Mouse (Mus musculus) small intestine, adult 2 months (tissue): ENCODE results near the gene Guca1b. TPM values are rescaled to one million over a fixed set of nuclear protein-coding genes. Genes with fewer than 3 reads are reported as not detected.

Experiments used
- H3K27ac ChIP-seq: fragments of 200-500 bp; 2 replicates; pipeline ENCODE4 v1.5.1; 2012; ENCODE audit warnings: low read depth, low read length, control low read depth, inconsistent platforms; ENCODE audit not compliant: insufficient read depth
- H3K27me3 ChIP-seq: fragments of 200-500 bp; 2 replicates; pipeline ENCODE4 v1.6.1; 2012; ENCODE audit warnings: mild to moderate bottlenecking, moderate library complexity, low read length, inconsistent platforms; ENCODE audit not compliant: control insufficient read depth, insufficient read depth
- H3K36me3 ChIP-seq: fragments of 200-500 bp; 2 replicates; pipeline ENCODE4 v1.6.1; 2012; ENCODE audit warnings: mild to moderate bottlenecking, low read length, control low read depth, inconsistent platforms; ENCODE audit not compliant: control insufficient read depth, insufficient read depth
- H3K4me1 ChIP-seq: fragments of 200-500 bp; 2 replicates; pipeline ENCODE4 v1.6.1; 2012; ENCODE audit warnings: low read length, inconsistent platforms, mixed read lengths; ENCODE audit not compliant: control insufficient read depth, insufficient read depth, insufficient read length
- H3K4me3 ChIP-seq: fragments of 200-500 bp; 2 replicates; pipeline ENCODE4 v1.5.1; 2012; ENCODE audit warnings: low read depth, mild to moderate bottlenecking, control low read depth, inconsistent platforms, low read length, moderate library complexity
- CTCF ChIP-seq: fragments of 200-500 bp; IDR thresholded peaks from 2 replicates; pipeline ENCODE4 v1.5.1; 2012; ENCODE audit warnings: low read depth, mild to moderate bottlenecking, control low read depth, inconsistent platforms, low read length, moderate library complexity, mixed read lengths; ENCODE audit not compliant: insufficient replicate concordance, insufficient read length; ENCODE audit errors: extremely low read depth
- POLR2A ChIP-seq: fragments of 200-500 bp; IDR thresholded peaks from 2 replicates; pipeline ENCODE4 v1.6.1; 2012; ENCODE audit warnings: low read depth, mild to moderate bottlenecking, control low read depth, inconsistent platforms, low read length, moderate library complexity
- WGBS: fragments of 180-500 bp; shearing (Covaris S2); methylation state at CpG from one replicate; pipeline ENCODE4 v1.1.7; 2018; 5-methylcytosine and 5-hydroxymethylcytosine counted together
- polyA plus RNA-seq: library from polyadenylated mRNA; depleted of rRNA; stranded (reverse); fragments of >200 nt; gene quantifications from 2 replicates; pipeline ENCODE4 v1.2.3, GENCODE M21; 2012

The Guca1b gene
- polyA plus RNA-seq, 1 experiment, result 0.56 TPM

DNA sequence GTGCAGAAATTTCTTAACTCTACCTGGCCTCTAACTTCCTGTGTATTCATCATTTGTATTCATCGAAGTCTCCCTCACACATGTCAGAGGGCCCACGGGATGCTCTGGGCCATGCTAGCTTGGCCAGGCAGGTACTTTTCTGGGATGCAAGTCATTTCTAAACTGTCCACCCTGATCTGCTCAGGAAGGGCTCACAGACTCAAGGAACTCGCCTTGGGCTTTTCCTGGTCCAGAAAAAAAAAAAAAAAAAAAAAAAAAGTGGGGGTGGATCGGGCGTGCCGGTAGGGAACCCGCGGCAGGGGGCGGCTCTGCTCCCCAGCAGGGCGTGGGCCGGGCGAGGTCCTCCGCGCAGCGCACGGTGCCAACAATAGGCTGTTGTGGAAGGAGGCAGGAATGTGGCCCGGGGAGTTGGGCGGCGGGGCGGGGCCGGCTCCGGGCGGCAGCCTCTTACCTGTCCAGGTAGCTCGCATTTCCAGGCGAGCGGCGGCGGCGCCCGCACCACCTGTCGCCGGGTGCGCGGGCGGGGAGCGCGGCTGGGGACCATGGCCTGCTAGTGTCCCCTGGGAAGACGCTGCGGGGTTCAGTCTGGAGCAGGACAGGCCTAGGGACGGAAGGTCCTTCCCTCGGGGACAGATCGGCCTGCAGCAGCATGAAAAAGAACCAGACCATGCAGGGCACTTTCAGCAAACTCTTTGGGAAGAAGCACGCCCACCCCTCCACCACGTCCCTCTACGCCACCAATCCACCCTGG lies 51.1 kb downstream of the Guca1b start, which contains the start of gene AI661453:
AI661453 (plus strand) TSS at position 460 of the 751 bp plus-strand sequence.
- Histone ChIP-seq H3K4me1 (peaks cover 21% of the 10 kb centered on the region), H3K27ac (peak within 1 kb of the TSS; percentile 95), H3K4me3 (peak within 1 kb of the TSS; percentile 77), H3K36me3 (no peaks in the 10 kb centered on the region), H3K27me3 (no peaks in the 10 kb centered on the region)
- TF ChIP-seq POLR2A, result peak; percentile 92
- no peak for TF ChIP-seq CTCF
- whole genome bisulfite sequencing, result 1% methylated on average over 42 of the region's 45 CpGs

DNA sequence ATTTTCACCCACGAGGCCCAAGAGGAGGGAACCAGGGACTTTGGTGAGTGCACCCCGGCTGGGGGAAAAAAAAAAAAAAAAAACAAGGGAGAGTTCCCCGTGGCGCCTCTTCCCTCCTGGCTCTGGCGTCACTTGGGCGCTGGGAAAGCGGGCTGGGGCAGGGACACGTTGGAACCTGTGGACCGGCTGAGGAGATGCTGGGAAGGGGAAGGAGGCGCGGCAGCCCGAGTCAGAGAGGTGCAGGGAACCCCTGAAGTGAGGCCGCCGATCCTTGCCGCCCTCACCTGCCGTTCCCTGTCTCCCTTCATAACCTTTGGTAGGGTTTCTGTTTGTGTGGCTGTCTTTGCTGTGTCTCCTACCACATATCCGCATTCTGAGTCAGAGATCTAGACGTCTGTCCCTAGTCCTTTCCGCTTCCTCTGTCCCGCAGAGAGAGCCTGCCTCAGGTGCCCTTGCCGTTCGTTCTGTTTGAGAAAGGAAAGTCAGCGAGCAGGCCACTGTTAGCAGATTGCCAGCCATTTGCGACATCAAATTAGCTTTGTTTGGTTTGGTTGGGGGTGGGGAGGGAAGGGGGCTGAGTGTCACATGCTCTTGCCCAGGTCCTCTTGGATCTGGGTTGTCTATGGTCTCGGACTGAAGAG lies 51.8 kb downstream of the Guca1b start, which contains the start of gene 1700001C19Rik:
1700001C19Rik (minus strand) TSS at position 470 of the 641 bp plus-strand sequence.
- Histone ChIP-seq H3K27ac (peak within 1 kb of the TSS; percentile 95), H3K27me3 (no peaks in the 10 kb centered on the region), H3K36me3 (0 out of 2 replicates have a peak, but pooled peaks cover under 1% of the 10 kb centered on the region), H3K4me1 (peaks cover 26% of the 10 kb centered on the region), H3K4me3 (peak within 1 kb of the TSS; percentile 77)
- 4% methylated on average over 25 of the region's 25 CpGs for WGBS
- TF ChIP-seq POLR2A, result no peak
- no peak for TF ChIP-seq CTCF

DNA sequence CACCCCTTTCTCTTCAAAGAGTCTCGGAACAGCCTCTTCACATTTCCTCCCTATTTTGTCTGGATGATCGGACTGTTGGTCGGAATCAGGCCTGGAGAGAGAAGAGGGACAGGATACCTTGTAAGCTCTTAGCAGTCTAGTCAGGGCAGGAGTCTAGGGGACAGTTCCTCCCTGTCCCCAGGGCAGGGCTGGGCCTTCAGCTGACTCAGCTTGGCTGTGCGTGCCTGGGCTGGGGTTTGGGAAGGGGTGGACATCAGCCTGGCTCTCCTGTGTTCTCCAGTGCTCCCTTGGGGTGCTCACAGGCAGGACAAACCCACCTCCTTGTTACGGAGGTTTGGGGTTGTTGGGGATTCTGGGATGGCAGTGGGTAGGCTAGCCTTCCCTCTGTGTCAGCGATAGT lies 53.4 kb downstream of the Guca1b start:
- Histone ChIP-seq H3K4me3 (peak overlapping the region; percentile 54), H3K27ac (peak overlapping the region; percentile 95), H3K27me3 (no peaks in the 10 kb centered on the region), H3K36me3 (0 out of 2 replicates have a peak, but pooled peaks cover 1% of the 10 kb centered on the region), H3K4me1 (peaks cover 26% of the 10 kb centered on the region)
- WGBS, result 41% methylated on average over 6 of the region's 6 CpGs
- TF ChIP-seq CTCF (no peak), POLR2A (no peak)

DNA sequence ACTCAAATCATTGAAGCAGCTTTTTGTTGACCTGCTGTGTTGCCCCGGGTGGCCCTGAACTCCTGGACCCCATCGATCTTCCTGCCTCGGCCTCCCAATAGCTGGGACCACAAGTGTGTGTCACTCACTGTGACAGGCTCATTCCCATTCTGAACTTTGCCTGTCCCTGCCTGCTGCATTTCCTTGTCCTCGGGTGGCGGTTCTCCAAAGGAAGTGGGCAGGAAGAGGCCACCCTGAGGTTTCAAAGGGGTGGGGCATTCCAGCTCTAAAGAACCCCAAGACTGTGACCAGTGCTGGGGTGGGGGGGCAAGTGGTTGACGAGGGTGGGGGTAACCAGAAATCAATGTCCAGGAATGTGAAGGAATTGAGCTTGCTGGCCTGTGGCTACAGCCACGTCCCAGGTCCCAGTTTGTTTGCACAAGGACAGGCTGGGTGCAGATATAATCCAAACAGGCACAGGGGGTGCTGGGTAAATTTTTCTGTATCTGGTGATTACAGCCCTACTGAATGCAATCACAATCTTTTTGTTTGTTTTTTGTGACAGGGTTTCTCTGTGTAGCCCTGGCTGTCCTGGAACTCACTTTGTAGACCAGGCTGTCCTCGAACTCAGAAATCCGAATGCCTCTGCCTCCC lies 54.3 kb downstream of the Guca1b start:
- Histone ChIP-seq H3K36me3 (0 out of 2 replicates have a peak, but pooled peaks cover 1% of the 10 kb centered on the region), H3K4me1 (peaks cover 26% of the 10 kb centered on the region), H3K27me3 (no peaks in the 10 kb centered on the region), H3K27ac (peak overlapping the region; percentile 95), H3K4me3 (no peak overlapping the region; the same call in 1 of the 2 replicates)
- TF ChIP-seq CTCF, result no peak
- no peak; the same call in 1 of the 2 replicates for TF ChIP-seq POLR2A
- WGBS, result 18% methylated on average over 9 of the region's 9 CpGs

DNA sequence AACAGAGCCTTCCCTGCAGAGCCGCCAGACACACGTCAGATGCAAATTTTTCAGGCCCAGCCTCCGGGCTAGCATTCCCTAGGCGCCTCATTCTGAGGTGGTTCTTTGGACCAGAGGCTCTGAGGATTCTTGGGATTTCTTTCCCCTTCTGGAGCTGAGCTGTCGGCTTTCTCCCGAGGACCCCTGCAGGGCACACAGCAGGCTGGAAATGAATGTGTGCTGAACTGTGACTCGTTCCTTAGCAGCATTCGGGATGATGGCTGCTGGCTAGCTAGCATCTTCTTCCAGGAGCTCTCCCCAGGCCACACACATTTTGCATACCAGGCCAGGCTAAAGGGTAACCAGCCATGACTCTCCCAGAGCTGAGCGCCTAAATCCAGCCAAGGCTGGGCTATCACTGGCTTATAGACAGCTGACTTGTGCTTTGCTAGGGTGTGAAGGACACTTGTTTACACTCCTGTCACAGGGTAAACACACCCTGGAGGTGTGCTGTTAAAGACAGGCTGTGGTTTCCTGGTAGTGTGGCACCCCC lies 55.2 kb downstream of the Guca1b start:
- WGBS, result 48% methylated on average over 9 of the region's 9 CpGs
- H3K27ac ChIP-seq, result peak overlapping the region; percentile 95
- H3K27me3 ChIP-seq, result no peaks in the 10 kb centered on the region
- 0 out of 2 replicates have a peak, but pooled peaks cover 1% of the 10 kb centered on the region for H3K36me3 ChIP-seq
- no peak overlapping the region for H3K4me3 ChIP-seq
- TF ChIP-seq CTCF (no peak), POLR2A (no peak)
- H3K4me1 ChIP-seq, result peaks cover 32% of the 10 kb centered on the region

DNA sequence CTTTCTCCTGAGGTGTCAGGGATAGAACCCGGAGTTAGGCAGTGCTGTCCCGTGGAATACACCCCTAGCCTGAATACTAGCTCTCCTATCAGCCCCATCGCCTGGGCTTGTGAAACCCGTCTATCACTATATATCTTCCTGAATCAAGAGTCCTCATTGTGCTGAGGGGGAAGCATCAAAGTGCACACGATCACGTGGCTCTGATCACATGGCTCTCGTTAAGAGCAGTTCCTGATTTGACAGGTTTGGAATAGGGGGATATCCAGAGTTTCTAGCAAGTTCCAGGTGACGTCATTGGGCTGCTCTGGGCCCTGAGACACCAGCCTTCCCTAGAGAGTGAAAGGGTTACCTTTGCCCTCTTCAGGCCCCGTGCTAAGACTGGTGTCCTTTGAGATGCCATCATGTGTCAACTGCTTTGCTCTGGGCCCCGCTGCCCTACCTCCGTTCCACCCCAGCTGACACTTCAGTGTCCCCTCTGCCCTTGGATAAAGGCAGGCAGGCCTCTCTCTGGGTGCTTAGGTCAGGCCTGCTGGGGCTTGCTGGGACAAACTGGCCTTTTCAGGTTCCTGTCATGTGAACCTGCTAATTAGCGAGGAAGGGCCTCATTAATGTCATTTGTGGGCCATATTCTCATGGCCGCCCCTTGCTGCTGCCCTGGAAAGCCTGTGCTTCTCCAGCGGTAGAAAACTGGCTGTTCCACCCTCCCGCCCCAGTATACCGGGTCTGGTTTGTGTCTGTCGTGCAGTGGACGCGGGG lies 56.3 kb downstream of the Guca1b start:
- H3K36me3 ChIP-seq, result peaks cover 3% of the 10 kb centered on the region; the same call in 1 of the 2 replicates
- peaks cover 41% of the 10 kb centered on the region for H3K4me1 ChIP-seq
- no peak for TF ChIP-seq POLR2A
- no peak for TF ChIP-seq CTCF
- no peaks in the 10 kb centered on the region for H3K27me3 ChIP-seq
- no peak overlapping the region for H3K4me3 ChIP-seq
- 52% methylated on average over 19 of the region's 19 CpGs for WGBS
- H3K27ac ChIP-seq, result peak overlapping the region; percentile 74
